Mouse (Mus musculus) cerebellum, adult 2 months (tissue): ENCODE measurements around the gene Abat.

ENCODE experiments used
- CTCF ChIP-seq: fragments of 200-500 bp; IDR thresholded peaks from 2 replicates; pipeline ENCODE4 v1.5.1; 2011; ENCODE audit warnings: low read depth, mild to moderate bottlenecking, control low read depth, low read length, moderate library complexity, borderline replicate concordance; ENCODE audit not compliant: insufficient read depth
- POLR2A ChIP-seq: fragments of 200-500 bp; IDR thresholded peaks from 2 replicates; pipeline ENCODE4 v1.6.1; 2011; ENCODE audit warnings: low read length, control low read depth, borderline replicate concordance; ENCODE audit not compliant: insufficient read depth

- TF ChIP-seq CTCF = no peak
- TF ChIP-seq POLR2A = no peak
Measured at GRCm38 (mm10) chr16:8514180-8514579, 951 bp downstream of the Abat start.
